Mouse (Mus musculus): ENCODE results near the gene Teddm2. TPM values are rescaled to one million over a fixed set of nuclear protein-coding genes. Genes with fewer than 3 reads are reported as not detected.

Gene Teddm2
- polyA plus RNA-seq (2016; fragmentation: Nextera tagmentation; extraction: Ambion mirVana), result 0.33 and 0.39 TPM in 2 replicates

GRCm38 (mm10) chr1:153899731-153900380 lies at the start of gene Teddm2, which contains the start of gene Glul:
Teddm2 (minus strand) TSS chr1:153900228.
Glul (plus strand) TSS chr1:153899944.
- H3K9me3 ChIP-seq, result no peaks in the 10 kb centered on the region
- H3K27ac ChIP-seq, result peak within 1 kb of the TSS; percentile 97
- peaks cover 22% of the 10 kb centered on the region for H3K36me3 ChIP-seq (replicated peaks)
- no peaks in the 10 kb centered on the region for H3K27me3 ChIP-seq (ENCODE audit: poor library complexity, severe bottlenecking)
- under 1% methylated on average over 51 of the region's 51 CpGs for WGBS
- peaks cover 61% of the 10 kb centered on the region for H3K4me1 ChIP-seq
- DNase-seq (ENCODE audit: extremely low spot score, low spot score), result peak; percentile 97
- peak within 1 kb of the TSS; percentile 88 for H3K4me3 ChIP-seq

GRCm38 (mm10) chr1:153947837-153948236 lies 47.8 kb upstream of the Teddm2 start:
- H3K27me3 ChIP-seq (ENCODE audit: poor library complexity, severe bottlenecking), result no peaks in the 10 kb centered on the region
- no peaks in the 10 kb centered on the region for H3K36me3 ChIP-seq (replicated peaks)
- H3K4me1 ChIP-seq, result peaks cover 7% of the 10 kb centered on the region
- no peak overlapping the region for H3K4me3 ChIP-seq
- DNase-seq (ENCODE audit: extremely low spot score, low spot score), result no peak
- 95% methylated on average over 6 of the region's 6 CpGs for WGBS
- H3K9me3 ChIP-seq, result no peaks in the 10 kb centered on the region
- no peak overlapping the region for H3K27ac ChIP-seq

- Histone ChIP-seq H3K27ac (no peak overlapping the region), H3K36me3 (replicated peaks) (no peaks in the 10 kb centered on the region), H3K4me3 (no peak overlapping the region), H3K4me1 (peaks cover 7% of the 10 kb centered on the region), H3K27me3 (ENCODE audit: poor library complexity, severe bottlenecking) (no peaks in the 10 kb centered on the region), H3K9me3 (no peaks in the 10 kb centered on the region)
- no peak for DNase-seq (ENCODE audit: extremely low spot score, low spot score)
- 47% methylated on average over 7 of the region's 7 CpGs for WGBS
These were observed 46.9 kb upstream of the Teddm2 start for GRCm38 (mm10) chr1:153946971-153947370.

- no peaks in the 10 kb centered on the region for H3K9me3 ChIP-seq
- no peak for DNase-seq (ENCODE audit: extremely low spot score, low spot score)
- no peaks in the 10 kb centered on the region for H3K27me3 ChIP-seq (ENCODE audit: poor library complexity, severe bottlenecking)
- WGBS, result 82% methylated on average over 5 of the region's 5 CpGs
- no peak overlapping the region for H3K4me3 ChIP-seq
- no peak overlapping the region for H3K27ac ChIP-seq
- H3K4me1 ChIP-seq, result peaks cover 7% of the 10 kb centered on the region
- H3K36me3 ChIP-seq (replicated peaks), result no peaks in the 10 kb centered on the region
These were observed 45.2 kb upstream of the Teddm2 start for GRCm38 (mm10) chr1:153945181-153945580.

GRCm38 (mm10) chr1:153940986-153941385 lies 41.0 kb upstream of the Teddm2 start:
- Histone ChIP-seq H3K27ac (no peak overlapping the region), H3K36me3 (replicated peaks) (no peaks in the 10 kb centered on the region), H3K9me3 (no peaks in the 10 kb centered on the region), H3K27me3 (ENCODE audit: poor library complexity, severe bottlenecking) (no peaks in the 10 kb centered on the region), H3K4me1 (no peaks in the 10 kb centered on the region), H3K4me3 (no peak overlapping the region)
- WGBS, result 88% methylated on average over 2 of the region's 2 CpGs
- DNase-seq (ENCODE audit: extremely low spot score, low spot score), result no peak

- H3K27me3 ChIP-seq (ENCODE audit: poor library complexity, severe bottlenecking), result no peaks in the 10 kb centered on the region
- 94% methylated on average over 2 of the region's 2 CpGs for WGBS
- H3K4me1 ChIP-seq, result 0 out of 2 replicates have a peak, but pooled peaks cover 4% of the 10 kb centered on the region
- no peaks in the 10 kb centered on the region for H3K9me3 ChIP-seq
- DNase-seq (ENCODE audit: extremely low spot score, low spot score), result no peak
- H3K36me3 ChIP-seq (replicated peaks), result no peaks in the 10 kb centered on the region
- H3K27ac ChIP-seq, result no peak overlapping the region
- no peak overlapping the region for H3K4me3 ChIP-seq
These were observed 37.0 kb upstream of the Teddm2 start for GRCm38 (mm10) chr1:153937025-153937424.

GRCm38 (mm10) chr1:153935844-153936380 lies 35.9 kb upstream of the Teddm2 start:
- Histone ChIP-seq H3K9me3 (no peaks in the 10 kb centered on the region), H3K27me3 (ENCODE audit: poor library complexity, severe bottlenecking) (no peaks in the 10 kb centered on the region), H3K4me3 (no peak overlapping the region), H3K4me1 (0 out of 2 replicates have a peak, but pooled peaks cover 4% of the 10 kb centered on the region), H3K27ac (peak overlapping the region; percentile 30; the same call in 1 of the 2 replicates), H3K36me3 (replicated peaks) (no peaks in the 10 kb centered on the region)
- 84% methylated on average over 12 of the region's 12 CpGs for WGBS
- no peak for DNase-seq (ENCODE audit: extremely low spot score, low spot score)

GRCm38 (mm10) chr1:153933772-153934171 lies 33.7 kb upstream of the Teddm2 start:
- no peak for DNase-seq (ENCODE audit: extremely low spot score, low spot score)
- Histone ChIP-seq H3K4me1 (0 out of 2 replicates have a peak, but pooled peaks cover 4% of the 10 kb centered on the region), H3K9me3 (no peaks in the 10 kb centered on the region; the same call in 1 of the 2 replicates), H3K27me3 (ENCODE audit: poor library complexity, severe bottlenecking) (no peaks in the 10 kb centered on the region), H3K36me3 (replicated peaks) (no peaks in the 10 kb centered on the region), H3K27ac (no peak overlapping the region), H3K4me3 (no peak overlapping the region)
- WGBS, result 64% methylated on average over 1 of the region's 1 CpGs

- 83% methylated on average over 2 of the region's 2 CpGs for WGBS
- no peak overlapping the region for H3K27ac ChIP-seq
These were observed 30.4 kb upstream of the Teddm2 start for GRCm38 (mm10) chr1:153930431-153930830.

GRCm38 (mm10) chr1:153924395-153925385 lies 24.7 kb upstream of the Teddm2 start:
- H3K36me3 ChIP-seq (replicated peaks), result no peaks in the 10 kb centered on the region
- no peak overlapping the region for H3K4me3 ChIP-seq
- WGBS, result 90% methylated on average over 6 of the region's 6 CpGs
- H3K4me1 ChIP-seq, result peaks cover 6% of the 10 kb centered on the region
- no peaks in the 10 kb centered on the region; the same call in 1 of the 2 replicates for H3K9me3 ChIP-seq
- H3K27me3 ChIP-seq (ENCODE audit: poor library complexity, severe bottlenecking), result no peaks in the 10 kb centered on the region
- H3K27ac ChIP-seq, result no peak overlapping the region
- DNase-seq (ENCODE audit: extremely low spot score, low spot score), result no peak

More at GRCm38 (mm10) chr1:153930431-153930830, 30.4 kb upstream of the Teddm2 start:
- H3K9me3 ChIP-seq, result no peaks in the 10 kb centered on the region; the same call in 1 of the 2 replicates
- no peaks in the 10 kb centered on the region for H3K36me3 ChIP-seq (replicated peaks)
- no peak overlapping the region for H3K4me3 ChIP-seq
- H3K27me3 ChIP-seq (ENCODE audit: poor library complexity, severe bottlenecking), result no peaks in the 10 kb centered on the region
- H3K4me1 ChIP-seq, result no peaks in the 10 kb centered on the region
- DNase-seq (ENCODE audit: extremely low spot score, low spot score), result no peak

GRCm38 (mm10) chr1:153922571-153923021 lies 22.6 kb upstream of the Teddm2 start:
- H3K4me3 ChIP-seq, result no peak overlapping the region

GRCm38 (mm10) chr1:153921642-153922041 lies 21.6 kb upstream of the Teddm2 start:
- 89% methylated on average over 3 of the region's 3 CpGs for WGBS
- DNase-seq (ENCODE audit: extremely low spot score, low spot score), result no peak
- H3K36me3 ChIP-seq (replicated peaks), result no peaks in the 10 kb centered on the region
- no peaks in the 10 kb centered on the region for H3K9me3 ChIP-seq
- no peak overlapping the region for H3K27ac ChIP-seq
- no peaks in the 10 kb centered on the region for H3K27me3 ChIP-seq (ENCODE audit: poor library complexity, severe bottlenecking)
- H3K4me3 ChIP-seq, result no peak overlapping the region
- peaks cover 6% of the 10 kb centered on the region for H3K4me1 ChIP-seq

More at GRCm38 (mm10) chr1:153922571-153923021, 22.6 kb upstream of the Teddm2 start:
- no peaks in the 10 kb centered on the region for H3K9me3 ChIP-seq
- no peak for DNase-seq (ENCODE audit: extremely low spot score, low spot score)
- no peaks in the 10 kb centered on the region for H3K27me3 ChIP-seq (ENCODE audit: poor library complexity, severe bottlenecking)
- H3K27ac ChIP-seq, result no peak overlapping the region
- 64% methylated on average over 5 of the region's 5 CpGs for WGBS
- peaks cover 6% of the 10 kb centered on the region for H3K4me1 ChIP-seq
- no peaks in the 10 kb centered on the region for H3K36me3 ChIP-seq (replicated peaks)

Measured in forebrain, embryonic 10.5 days (tissue).